Mouse (Mus musculus) heart, postnatal 0 days (tissue): Measurements from ENCODE around the gene Msh6. TPM values are rescaled to one million over a fixed set of nuclear protein-coding genes. Genes with fewer than 3 reads are reported as not detected.
A peak's percentile ranks its signal among the peaks of the same experiment; 100 is the strongest.
"Not testable (repeated sequence)": the region's sequence is repeated elsewhere in the genome, so short reads cannot be mapped to it uniquely, and the experiment has no call there.

ENCODE experiments used
- ATAC-seq: fragments of 200-750 bp; cut with Nextera tagmentation; 2 replicates; pipeline ENCODE4 v1.8.0; 2017; ENCODE audit warnings: low read depth, moderate number of reproducible peaks, moderate library complexity; ENCODE audit not compliant: insufficient read depth
- DNase-seq: peaks from one replicate; pipeline ENCODE4 v3.0.0-alpha.2; 2016; ENCODE audit warnings: low spot score
- H3K27ac ChIP-seq: fragments of 300-500 bp; sonication (generic); 2 replicates; pipeline ENCODE4 v1.5.1; 2014; ENCODE audit warnings: low read depth, mild to moderate bottlenecking
- H3K27me3 ChIP-seq: fragments of 300-500 bp; sonication (generic); 2 replicates; pipeline ENCODE4 v1.6.1; 2014; ENCODE audit warnings: low read length, mixed read lengths; ENCODE audit not compliant: control insufficient read depth, insufficient read depth
- H3K36me3 ChIP-seq: fragments of 300-500 bp; sonication (generic); replicated peaks from 2 replicates; pipeline ENCODE4 v1.6.1; 2014; ENCODE audit warnings: low read length, mixed read lengths; ENCODE audit not compliant: control insufficient read depth, insufficient read depth
- H3K4me1 ChIP-seq: fragments of 300-500 bp; sonication (generic); 2 replicates; pipeline ENCODE4 v1.6.1; 2014; ENCODE audit warnings: antibody characterized with exemption; ENCODE audit not compliant: control insufficient read depth, insufficient read depth
- H3K4me2 ChIP-seq: fragments of 300-500 bp; sonication (generic); 2 replicates; pipeline ENCODE4 v1.6.1; 2014; ENCODE audit warnings: low read depth, mild to moderate bottlenecking, low read length, moderate library complexity
- H3K4me3 ChIP-seq: fragments of 300-500 bp; sonication (generic); 2 replicates; pipeline ENCODE4 v1.5.1; 2014; ENCODE audit warnings: low read depth, low read length
- H3K9ac ChIP-seq: fragments of 300-500 bp; sonication (generic); replicated peaks from 2 replicates; pipeline ENCODE4 v1.6.1; 2014; ENCODE audit warnings: low read depth, low read length, mixed read lengths
- H3K9me3 ChIP-seq: fragments of 300-500 bp; sonication (generic); replicated peaks from 2 replicates; pipeline ENCODE4 v1.6.1; 2016; ENCODE audit warnings: low read length; ENCODE audit not compliant: control insufficient read depth
- CTCF ChIP-seq: IDR thresholded peaks from 2 replicates; pipeline ENCODE4 v1.5.1; 2016; ENCODE audit warnings: antibody characterized with exemption, control low read depth, low read depth
- EP300 ChIP-seq: IDR thresholded peaks from 2 replicates; pipeline ENCODE4 v1.6.1; 2016; ENCODE audit warnings: antibody characterized with exemption, low read depth
- WGBS: fragments of 180-500 bp; shearing (Covaris S2); extraction: QIAGEN DNeasy Blood & Tissue Kit; methylation state at CpG from one replicate; pipeline ENCODE4 v1.1.7; 2014; 5-methylcytosine and 5-hydroxymethylcytosine counted together
- polyA plus RNA-seq: library from polyadenylated mRNA; unstranded; fragments of >200 nt; fragmentation: Nextera tagmentation; extraction: Ambion mirVana; gene quantifications from 2 replicates; pipeline ENCODE4 v1.2.1, GENCODE M21; 2015
- total RNA-seq: library from RNA; depleted of rRNA; stranded (reverse); fragments of >200 nt; gene quantifications from 2 replicates; pipeline ENCODE4 v1.2.3, GENCODE M21; 2014; ENCODE audit warnings: low replicate concordance; rRNA removed

Msh6 gene
- 9.4 and 22.2 TPM in 2 replicates for total RNA-seq
- 8.6 and 8.9 TPM in 2 replicates for polyA plus RNA-seq

DNA sequence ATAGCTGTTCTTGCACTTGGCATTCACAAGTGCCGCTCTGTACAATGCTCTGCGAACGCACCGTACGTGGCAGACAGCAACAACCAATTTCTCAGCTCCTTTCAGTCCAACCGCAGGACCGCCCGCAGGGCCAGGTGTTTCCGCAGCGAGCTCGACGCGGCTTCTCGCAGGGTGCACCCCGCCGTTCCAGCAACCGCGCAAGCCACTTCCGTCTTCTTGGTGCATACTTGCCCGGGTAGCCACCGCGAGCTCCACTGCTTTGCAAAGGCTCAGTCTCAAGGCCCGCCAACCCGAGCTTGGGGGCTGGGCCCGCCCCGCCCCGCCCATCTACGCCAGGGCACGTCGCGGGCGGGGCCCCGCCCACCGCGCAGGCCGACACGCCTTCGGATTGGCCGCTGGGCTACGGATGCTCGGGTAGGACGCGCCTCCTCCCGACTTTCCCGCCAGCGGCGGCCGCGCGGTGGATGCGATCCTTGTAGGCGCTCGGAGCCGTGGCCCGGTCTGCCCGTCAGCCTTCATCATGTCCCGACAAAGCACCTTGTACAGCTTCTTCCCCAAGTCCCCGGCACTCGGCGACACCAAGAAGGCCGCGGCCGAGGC, at the start of gene Msh6:
Msh6 (plus strand) TSS at position 434 of the 600 bp plus-strand sequence.
- ATAC-seq: peak; percentile 98
- under 1% methylated on average over 58 of the region's 63 CpGs for WGBS
- H3K9me3 ChIP-seq: no peaks in the 10 kb centered on the region

DNA sequence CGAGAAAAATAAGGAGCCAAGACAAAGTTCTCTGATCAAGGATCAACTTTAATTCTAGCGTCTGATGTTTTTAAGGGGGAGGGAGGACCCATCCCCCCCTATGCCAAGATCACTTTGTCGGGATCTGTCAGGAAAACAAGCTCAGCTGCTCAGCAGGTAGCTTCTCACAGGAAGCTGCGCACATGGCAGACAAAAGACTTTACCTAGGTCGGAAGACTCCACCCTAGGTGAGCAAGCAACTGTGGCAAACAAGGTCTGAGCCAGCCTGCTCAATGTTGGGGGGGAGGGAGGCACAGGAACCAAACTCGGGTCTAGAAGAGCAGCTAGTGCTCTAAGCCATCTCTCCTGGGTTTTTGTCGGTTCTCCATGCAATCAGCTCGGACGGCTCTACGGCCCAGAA, 40.5 kb upstream of the Msh6 start:
- ATAC-seq: no peak
- no peaks in the 10 kb centered on the region for H3K27me3 ChIP-seq
- no peak for DNase-seq
- 72% methylated on average over 10 of the region's 10 CpGs for WGBS
- H3K4me3 ChIP-seq: no peak overlapping the region
- no peak for TF ChIP-seq CTCF
- TF ChIP-seq EP300: no peak
- peaks cover under 1% of the 10 kb centered on the region; the same call in 1 of the 2 replicates for H3K9me3 ChIP-seq
- H3K36me3 ChIP-seq: no peaks in the 10 kb centered on the region
- no peak overlapping the region for H3K4me2 ChIP-seq
- no peak overlapping the region for H3K27ac ChIP-seq
- no peak overlapping the region for H3K9ac ChIP-seq
- no peaks in the 10 kb centered on the region for H3K4me1 ChIP-seq

More for the DNA sequence above, at the start of gene Msh6:
- Histone ChIP-seq H3K36me3 (0 out of 2 replicates have a peak, but pooled peaks cover 3% of the 10 kb centered on the region), H3K4me1 (peaks cover 15% of the 10 kb centered on the region), H3K9ac (peak within 1 kb of the TSS; percentile 71), H3K27me3 (no peaks in the 10 kb centered on the region), H3K4me2 (peak within 1 kb of the TSS; percentile 91), H3K4me3 (peak within 1 kb of the TSS; percentile 84), H3K27ac (peak within 1 kb of the TSS; percentile 73)
- DNase-seq: peak; percentile 92
- no peak for TF ChIP-seq EP300
- no peak for TF ChIP-seq CTCF

DNA sequence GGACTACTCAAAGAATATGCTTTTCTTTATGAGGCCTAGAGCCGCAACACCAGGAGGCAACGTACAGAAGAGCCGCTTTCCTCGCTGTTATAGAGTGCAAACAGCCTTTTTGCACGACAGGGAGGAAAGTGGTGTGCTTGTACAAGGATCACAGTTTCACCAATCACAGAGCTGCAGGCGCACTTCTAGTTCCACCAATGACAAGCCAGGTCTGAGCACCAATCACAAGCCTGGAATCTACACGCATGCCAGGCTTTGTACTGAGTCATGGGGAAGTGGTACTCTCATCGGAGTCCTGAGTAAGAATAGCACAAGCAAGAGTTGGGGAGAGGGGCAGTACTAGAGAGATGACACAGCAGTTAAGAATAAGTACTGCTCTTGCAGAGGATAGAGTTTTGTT, 40.1 kb upstream of the Msh6 start:
- no peak for DNase-seq
- Histone ChIP-seq H3K27me3 (no peaks in the 10 kb centered on the region), H3K4me1 (no peaks in the 10 kb centered on the region), H3K36me3 (no peaks in the 10 kb centered on the region), H3K9me3 (no peaks in the 10 kb centered on the region), H3K4me2 (no peak overlapping the region), H3K9ac (no peak overlapping the region), H3K4me3 (no peak overlapping the region), H3K27ac (no peak overlapping the region)
- no peak for ATAC-seq
- WGBS: 77% methylated on average over 8 of the region's 8 CpGs
- TF ChIP-seq EP300 (no peak), CTCF (no peak)

DNA sequence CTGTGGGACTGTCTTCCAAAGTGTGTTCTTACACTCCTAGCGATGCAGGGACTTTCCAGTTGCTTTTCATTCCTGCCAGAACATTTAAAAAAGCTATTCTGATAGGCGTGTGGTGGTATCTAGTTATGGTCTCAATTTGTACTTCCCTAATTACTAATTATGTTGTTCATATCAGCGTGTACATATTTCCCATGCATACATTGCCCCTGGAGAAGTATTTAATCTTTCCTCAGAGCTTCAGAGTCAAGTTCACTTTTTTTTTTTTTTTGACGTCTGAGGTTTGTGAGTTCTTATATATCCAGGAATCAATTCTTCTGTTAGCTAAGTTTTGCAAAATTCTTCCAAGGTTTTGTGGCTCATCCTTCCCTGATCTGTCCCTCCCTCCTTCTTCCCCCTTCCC, 38.7 kb upstream of the Msh6 start:
- WGBS: 83% methylated on average over 4 of the region's 4 CpGs
- no peak for ATAC-seq
- Histone ChIP-seq H3K9me3 (no peaks in the 10 kb centered on the region), H3K27me3 (no peaks in the 10 kb centered on the region), H3K36me3 (no peaks in the 10 kb centered on the region), H3K27ac (no peak overlapping the region), H3K4me2 (no peak overlapping the region), H3K9ac (no peak overlapping the region), H3K4me3 (no peak overlapping the region), H3K4me1 (no peaks in the 10 kb centered on the region)
- TF ChIP-seq EP300 (no peak), CTCF (no peak)
- no peak for DNase-seq

DNA sequence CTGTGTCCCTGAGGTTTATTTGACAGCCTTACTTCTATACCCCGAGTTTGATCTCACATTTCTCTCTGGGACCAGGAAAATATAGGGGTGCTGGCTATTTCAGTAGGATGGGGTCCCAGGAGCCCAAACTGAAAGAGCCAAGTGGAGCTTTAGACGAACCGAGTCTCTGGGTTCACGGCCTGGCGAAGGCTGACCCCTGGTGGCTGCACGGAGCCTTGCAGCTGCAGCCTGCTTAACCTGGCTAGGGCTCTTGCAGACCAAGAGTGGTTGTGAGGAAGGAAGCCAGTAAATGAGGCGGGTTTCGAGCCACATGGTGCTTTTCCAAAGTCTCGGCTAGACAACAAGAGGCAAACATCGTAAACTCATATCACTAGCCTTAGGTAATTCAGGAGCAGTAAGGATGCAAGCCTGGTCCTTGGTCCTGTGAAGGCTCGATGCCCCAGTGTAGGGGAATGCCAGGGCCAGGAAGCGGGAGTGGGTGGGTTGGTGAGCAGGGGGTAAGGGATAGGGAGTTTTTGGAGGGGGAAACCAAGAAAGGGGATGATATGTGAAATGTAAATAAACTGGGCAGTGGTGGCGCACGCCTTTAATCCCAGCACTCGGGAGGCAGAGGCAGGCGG, 25.8 kb upstream of the Msh6 start:
- Histone ChIP-seq H3K4me3 (no peak overlapping the region), H3K4me1 (no peaks in the 10 kb centered on the region), H3K36me3 (no peaks in the 10 kb centered on the region), H3K9me3 (peaks cover 3% of the 10 kb centered on the region; the same call in 1 of the 2 replicates), H3K27me3 (no peaks in the 10 kb centered on the region), H3K4me2 (no peak overlapping the region), H3K9ac (no peak overlapping the region), H3K27ac (no peak overlapping the region)
- 38% methylated on average over 16 of the region's 16 CpGs for WGBS
- peak; percentile 49; the same call in 1 of the 2 replicates for ATAC-seq
- DNase-seq: peak; percentile 27
- TF ChIP-seq CTCF (peak; percentile 97), EP300 (no peak)

DNA sequence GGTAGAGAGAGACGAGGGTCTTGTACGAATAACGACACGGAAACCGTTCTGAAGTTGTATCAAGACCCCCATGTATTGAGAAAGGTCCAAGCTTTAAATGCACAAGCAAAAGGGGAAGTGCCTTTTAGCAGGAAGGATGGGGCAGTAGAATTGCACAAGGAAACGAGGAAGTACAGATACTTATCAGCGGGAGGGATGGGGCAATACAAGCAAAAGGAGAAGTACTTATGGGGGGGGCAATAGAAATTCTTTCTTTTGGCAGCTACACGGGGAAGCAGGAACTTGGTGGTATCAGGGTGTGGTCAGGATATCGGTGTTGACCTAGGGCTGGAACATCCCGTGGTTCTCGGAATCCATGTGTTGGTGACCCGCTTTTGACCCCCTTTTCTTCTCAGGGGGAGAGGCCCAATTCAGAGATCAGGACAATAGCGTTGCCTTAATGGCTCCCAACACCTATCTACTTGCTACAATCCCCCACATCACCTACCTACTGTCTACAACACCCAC, 20.2 kb upstream of the Msh6 start:
- H3K4me3 ChIP-seq, ATAC-seq, H3K9ac ChIP-seq, H3K4me2 ChIP-seq, H3K27me3 ChIP-seq, H3K9me3 ChIP-seq, H3K27ac ChIP-seq, DNase-seq, H3K4me1 ChIP-seq, H3K36me3 ChIP-seq: not testable (repeated sequence)
- 78% methylated on average over 13 of the region's 13 CpGs for WGBS
